10 mouse cellular contexts compared by ENCODE assay signal in the genomic region with DNA sequence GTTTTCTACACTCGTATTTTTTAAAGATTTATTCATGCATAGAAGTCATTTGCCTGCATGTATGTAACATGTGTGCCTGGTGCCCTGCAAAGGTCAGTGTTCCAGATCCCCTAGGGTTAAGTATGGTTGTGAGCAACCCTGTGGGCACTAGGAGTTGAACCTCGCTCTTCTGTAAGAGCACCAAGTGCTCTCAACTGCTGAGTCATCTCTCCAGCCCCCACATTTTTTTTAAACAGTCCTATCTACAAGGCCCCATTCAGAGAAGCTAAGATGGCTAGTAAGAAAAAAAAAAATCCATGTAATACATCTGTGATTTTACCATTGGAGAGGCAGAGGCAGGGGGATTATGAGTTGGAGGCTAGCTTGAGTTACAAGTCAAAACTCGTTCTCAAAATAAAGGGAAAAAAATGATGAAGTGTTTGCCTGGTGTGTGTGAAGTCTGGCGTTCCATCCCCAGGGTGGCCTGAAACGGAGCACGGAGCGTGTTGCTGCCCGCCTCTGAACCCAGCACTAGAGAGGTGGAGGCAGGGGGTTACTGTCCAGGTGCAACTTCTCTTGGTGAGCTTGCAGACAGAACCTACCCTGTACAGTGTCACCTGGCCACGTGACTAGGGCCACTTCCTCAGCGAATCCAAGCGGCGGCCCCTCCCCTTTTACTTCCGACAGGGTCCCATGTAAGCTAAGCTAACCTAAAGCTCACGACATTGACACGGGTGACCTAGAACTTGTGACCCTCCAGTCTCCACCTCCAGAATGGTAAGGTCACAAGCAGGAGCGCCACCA. TPM values are rescaled to one million over a fixed set of nuclear protein-coding genes. Genes with fewer than 3 reads are reported as not detected.
DNase-seq lines count a peak whose midpoint lies in the region; ATAC-seq lines count a peak whose summit lies in the region.
"Had no signal": no experiment of that assay in that cellular context is flagged by ENCODE, and none has a peak within 500 bp of the region (broad histone marks: within the 10 kb centered on the region; RNA-seq: fewer than 3 reads in every experiment).

No protein-coding gene starts in this region.

- DNase-seq in spleen, postnatal 36 days (ENCODE audit: low spot score in 2 of 2): peak; percentile 40 to 53
- DNase-seq in spleen, adult 18-20 months: no peak
- DNase-seq in NIH3T3 (ENCODE audit: low read depth): peak; percentile 52
- peak; percentile 35 to 53 for DNase-seq in thymus, postnatal 36 days
- no peak for DNase-seq in urinary bladder, adult 18-20 months (ENCODE audit: low spot score in 2 of 2)

- no peaks in the 10 kb centered on the region for H3K36me3 ChIP-seq in liver, embryonic 16.5 days (ENCODE audit: control insufficient read depth, insufficient read depth)

- peak overlapping the region; percentile 44 for H3K4me2 ChIP-seq in liver, embryonic 16.5 days (ENCODE audit: low read depth, low read length)

- H3K27me3 ChIP-seq in liver, embryonic 16.5 days (ENCODE audit: control insufficient read depth, insufficient read depth, low read depth, low read length): no peaks in the 10 kb centered on the region

- 46% methylated on average over 16 of the region's 16 CpGs for WGBS in liver, embryonic 16.5 days (ENCODE audit: insufficient replicate concordance)

- H3K9ac ChIP-seq in liver, embryonic 16.5 days (ENCODE audit: low read depth, low read length): no peak overlapping the region

- peak overlapping the region; percentile 29 for H3K27ac ChIP-seq in liver, embryonic 16.5 days (ENCODE audit: low read length)
- H3K27ac ChIP-seq: left cerebral cortex, adult 2 months had no signal

- no peak overlapping the region for H3K4me3 ChIP-seq in liver, embryonic 16.5 days (ENCODE audit: low read depth, low read length)
- H3K4me3 ChIP-seq: left cerebral cortex, adult 2 months had no signal

- no peaks in the 10 kb centered on the region for H3K9me3 ChIP-seq in liver, embryonic 16.5 days (replicated peaks; ENCODE audit: control insufficient read depth, low read length)

- ATAC-seq in liver, embryonic 16.5 days (ENCODE audit: low read depth): peak; percentile 68
- ATAC-seq in monocyte, adult 5-6 weeks (replicated peaks; ENCODE audit: insufficient number of reproducible peaks, low FRiP score, low TSS enrichment, poor library complexity, severe bottlenecking): no peak
- ATAC-seq: intestine, postnatal 0 days had no signal

- peaks cover 62% of the 10 kb centered on the region for H3K4me1 ChIP-seq in liver, embryonic 16.5 days (ENCODE audit: control insufficient read depth, low read depth, low read length)

RNA-seq across cellular contexts. Expression of a gene that starts 10.3 kb away (rescaled TPM):
- polyA plus RNA-seq in liver, embryonic 16.5 days (2015; fragmentation: Nextera tagmentation; extraction: Ambion mirVana): 8.9 and 9.7 TPM in 2 replicates
- total RNA-seq in monocyte, adult 5-6 weeks (2017): 37.9 to 43.0 TPM (median 38.5 TPM) in 3 replicates

RNA-seq across cellular contexts. Expression of a gene that starts 24.3 kb away (rescaled TPM):
- 5.7 and 6.6 TPM in 2 replicates for polyA plus RNA-seq in liver, embryonic 16.5 days (2015; fragmentation: Nextera tagmentation; extraction: Ambion mirVana)
- total RNA-seq in monocyte, adult 5-6 weeks (2017): 139 to 166 TPM (median 160 TPM) in 3 replicates

RNA-seq across cellular contexts. Expression of a gene that starts 52.4 kb away (rescaled TPM):
- polyA plus RNA-seq in liver, embryonic 16.5 days (2015; fragmentation: Nextera tagmentation; extraction: Ambion mirVana): not detected in 2 replicates
- not detected in 3 replicates for total RNA-seq in monocyte, adult 5-6 weeks (2017)
- total RNA-seq: left cerebral cortex, adult 2 months had no signal
- polyA plus RNA-seq: intestine, postnatal 0 days; urinary bladder, adult 2 months had no signal

Comparison
In these comparisons a context has a peak if more than half of its experiments do, and no peak if none do; other contexts are left out.
1. DNase-seq: peak in spleen, postnatal 36 days (2 of 2), NIH3T3 (single experiment) and thymus, postnatal 36 days (2 of 2); none in spleen, adult 18-20 months (0 of 2) and urinary bladder, adult 18-20 months (0 of 2).